Mouse (Mus musculus) subcutaneous adipose tissue, adult 2 months (tissue): ENCODE data around the gene Cpt1c. TPM values are rescaled to one million over a fixed set of nuclear protein-coding genes. Genes with fewer than 3 reads are reported as not detected.

Experiments used
- polyA plus RNA-seq: library from polyadenylated mRNA; depleted of rRNA; stranded (reverse); fragments of >200 nt; gene quantifications from 2 replicates; pipeline ENCODE4 v1.2.3, GENCODE M21; 2012; ENCODE audit warnings: low replicate concordance; rRNA removed

The Cpt1c gene
- polyA plus RNA-seq, result 21.7 and 88.9 TPM in 2 replicates

DNA sequence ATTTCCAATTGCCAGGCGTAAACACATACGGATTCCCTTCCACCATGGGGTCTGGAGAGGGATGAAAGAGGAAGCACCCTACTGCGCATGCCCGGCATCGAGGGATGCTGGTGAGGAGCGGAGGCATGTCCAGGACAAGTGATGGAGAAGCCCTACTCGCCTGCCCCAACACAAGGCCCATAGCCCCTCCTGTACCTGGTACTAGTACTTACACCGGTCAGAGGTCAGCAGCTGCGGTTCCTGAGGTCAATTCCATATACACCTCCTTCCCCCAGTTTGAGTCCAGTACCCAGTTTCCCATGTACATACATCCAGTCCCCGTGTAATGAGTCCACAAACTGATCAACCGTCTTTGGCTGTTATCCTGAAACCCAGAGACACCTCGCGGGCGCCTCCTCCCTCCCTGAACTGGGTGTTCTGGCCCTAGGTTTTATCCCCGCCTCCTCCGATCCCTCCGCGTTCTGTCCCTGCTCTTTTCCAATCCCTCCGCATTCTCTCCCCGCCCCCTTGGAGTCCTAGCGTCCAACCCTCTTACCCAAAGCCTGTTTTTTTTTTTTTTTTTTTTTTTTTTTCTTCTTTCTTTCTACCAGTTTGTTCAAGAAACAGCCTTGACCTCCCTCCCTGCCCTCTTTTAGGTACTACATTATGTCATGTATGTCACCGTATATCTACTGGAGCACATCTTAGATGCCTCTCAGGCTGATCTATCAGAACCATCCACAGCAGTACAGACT lies at the start of gene Cpt1c:
Gene Cpt1c (minus strand): TSS at position 469 of the 734 bp plus-strand sequence.

DNA sequence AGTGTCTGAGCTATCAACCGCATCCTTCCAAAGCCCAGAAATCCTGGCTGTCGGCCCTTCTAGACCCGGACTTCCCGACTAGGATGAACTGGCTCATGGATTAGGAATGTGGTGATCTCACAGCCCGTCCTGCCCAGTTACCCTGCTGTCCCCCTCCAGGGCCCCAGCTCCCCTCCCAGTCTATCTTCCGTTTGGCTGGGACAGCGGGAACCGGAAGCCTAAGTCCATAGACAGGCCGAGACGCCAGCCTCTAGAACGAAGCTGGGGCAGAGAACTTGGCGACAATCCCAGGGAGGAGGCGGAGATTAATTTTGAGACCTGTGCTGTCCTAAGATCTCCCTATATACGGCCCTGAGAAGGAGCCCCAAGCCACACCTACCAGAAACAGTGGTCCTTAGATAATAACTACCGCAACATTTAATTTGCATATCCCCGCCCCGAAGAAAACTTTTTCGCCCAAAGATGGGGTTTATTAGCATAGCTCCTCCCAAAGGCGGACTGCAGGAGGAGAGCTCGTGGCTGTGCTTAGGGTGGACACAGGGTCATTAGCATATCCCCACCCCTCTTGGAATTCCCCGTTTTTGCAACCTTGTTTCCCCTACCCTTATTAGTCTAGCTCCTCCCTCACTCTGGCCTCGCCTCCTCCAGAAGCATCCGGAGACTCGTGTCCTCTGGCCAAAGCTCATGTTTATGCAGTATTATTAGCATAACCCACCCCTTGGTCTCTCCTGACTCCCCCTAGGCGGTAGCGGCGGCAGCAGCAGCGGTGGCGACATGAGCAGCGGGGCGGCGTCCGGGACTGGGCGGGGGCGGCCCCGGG lies 42.8 kb upstream of the Cpt1c start, which contains the start of gene Rras:
Gene Rras (plus strand): TSS at position 720 of the 820 bp plus-strand sequence.

DNA sequence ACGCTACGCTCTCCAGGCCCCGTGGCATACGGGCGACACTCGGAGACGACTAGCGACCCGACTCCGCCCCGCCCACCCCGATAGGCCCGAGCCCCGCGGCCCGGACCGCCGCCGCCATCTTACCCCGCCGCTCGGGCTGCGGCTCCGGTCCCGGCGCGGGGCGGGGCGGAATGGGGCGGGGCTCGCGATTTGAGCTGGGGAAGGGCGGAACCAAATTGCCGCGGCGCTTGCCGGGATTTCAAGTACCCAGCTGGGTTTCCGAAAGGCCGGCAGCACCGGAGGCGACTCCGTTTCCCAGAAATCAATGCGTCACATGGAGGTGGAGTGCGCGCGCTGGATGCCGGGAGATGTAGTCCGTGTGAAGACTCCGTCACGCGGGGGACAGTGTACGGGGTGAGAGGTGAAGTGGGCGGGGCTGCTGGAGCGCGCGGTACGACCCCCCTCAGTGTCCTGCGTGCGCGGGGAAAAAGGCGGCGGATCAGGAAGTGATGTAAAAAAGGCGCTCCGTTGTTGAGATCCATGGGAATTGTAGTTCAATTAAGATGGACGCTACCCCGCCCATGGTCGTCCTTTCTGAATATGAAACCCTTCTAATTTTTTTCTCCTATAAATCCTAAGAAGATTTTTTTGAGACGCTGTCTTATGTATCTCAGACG lies 41.4 kb upstream of the Cpt1c start, which contains the start of gene Scaf1:
Gene Scaf1 (minus strand): TSS at position 407 of the 656 bp plus-strand sequence.

DNA sequence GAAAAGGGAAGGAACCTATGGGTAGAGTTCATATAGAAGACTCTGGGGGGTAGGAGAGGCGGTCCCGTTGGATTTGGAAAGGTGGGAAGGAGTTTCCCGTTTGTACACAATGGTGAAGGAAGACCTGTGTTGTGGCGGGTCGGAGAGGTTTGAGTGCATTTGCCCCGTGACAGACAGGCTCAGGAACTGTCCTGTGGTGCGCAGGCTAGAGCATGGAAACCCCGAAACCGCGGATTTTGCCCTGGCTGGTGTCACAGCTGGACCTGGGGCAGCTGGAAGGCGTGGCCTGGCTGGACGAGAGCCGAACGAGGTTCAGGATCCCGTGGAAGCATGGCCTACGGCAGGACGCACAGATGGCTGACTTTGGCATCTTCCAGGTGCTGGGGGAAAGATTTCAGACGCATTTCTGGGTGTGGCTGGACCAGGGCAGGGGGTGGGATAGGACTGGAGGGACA lies 23.9 kb upstream of the Cpt1c start, which contains the start of gene Bcl2l12:
Gene Bcl2l12 (minus strand): TSS at position 212 of the 455 bp plus-strand sequence.

DNA sequence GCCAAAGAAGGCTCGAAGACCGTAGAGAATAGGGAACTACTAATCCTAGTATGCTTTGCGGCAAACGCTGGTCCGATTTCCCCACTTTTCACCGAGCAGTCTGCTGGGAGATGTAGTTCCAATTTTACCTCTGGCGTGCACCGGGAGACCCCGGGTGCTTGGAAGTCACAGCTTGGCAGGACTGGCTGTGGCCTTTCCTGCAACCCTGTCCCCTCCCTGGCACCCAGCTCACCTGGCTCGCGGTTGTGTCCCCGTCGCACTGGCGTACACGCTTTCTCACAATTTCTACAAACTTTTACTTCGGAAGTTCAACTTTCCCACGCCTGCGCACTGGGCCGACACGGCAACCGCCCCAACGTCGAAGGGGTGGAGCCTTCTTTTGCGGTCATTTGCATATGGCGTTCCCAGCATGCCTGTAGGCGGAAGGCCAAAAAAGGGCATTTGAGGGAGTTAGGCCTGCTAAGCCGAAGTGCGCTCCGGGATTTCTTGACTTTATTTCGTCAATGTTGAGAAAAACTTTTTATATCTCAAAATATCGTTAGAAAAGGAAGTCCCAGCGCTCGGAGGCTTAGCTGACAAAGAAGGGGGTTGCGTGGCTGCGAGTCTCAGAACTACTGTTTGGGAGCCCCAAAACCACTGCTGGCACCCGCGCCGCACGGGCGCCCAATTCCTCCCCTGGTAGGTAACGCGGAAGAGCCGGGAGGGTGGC lies 22.7 kb upstream of the Cpt1c start, which contains the start of gene Irf3:
Gene Irf3 (plus strand): TSS at position 418 of the 709 bp plus-strand sequence.

DNA sequence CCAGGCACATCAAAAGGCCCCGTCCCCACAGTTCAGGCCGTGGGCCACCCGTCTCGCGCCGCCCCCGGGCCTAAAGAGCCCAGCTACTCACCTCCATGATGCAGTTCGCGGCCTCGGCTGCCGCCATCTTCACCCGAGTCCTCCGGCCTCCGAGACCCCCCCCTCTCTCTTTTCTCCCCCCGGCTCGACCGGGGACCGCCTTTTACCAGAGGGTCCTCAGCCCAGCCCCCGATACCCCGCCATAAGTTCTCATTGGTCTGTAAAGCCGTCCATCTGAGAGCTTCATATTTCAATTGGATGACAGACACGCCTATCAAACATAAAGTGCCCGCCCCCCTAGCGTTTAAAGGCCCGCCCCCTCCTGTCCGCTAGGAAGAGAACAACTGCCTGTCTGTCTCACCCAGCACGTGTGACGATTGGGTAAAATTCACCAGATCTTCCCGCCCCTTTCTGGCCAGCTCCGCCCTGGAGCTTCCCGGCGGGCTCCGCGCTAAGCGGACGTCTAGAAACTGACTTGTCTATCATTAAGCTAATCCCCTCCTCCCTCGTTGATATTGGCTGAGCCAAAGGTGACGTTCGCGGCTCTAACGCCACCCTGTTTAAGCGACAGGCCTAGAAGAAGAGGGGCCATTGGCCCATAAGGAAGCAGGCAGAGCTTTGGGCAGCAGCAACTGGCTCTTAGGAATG lies 11.7 kb upstream of the Cpt1c start, which contains the start of gene Prmt1:
Gene Prmt1 (minus strand): TSS at position 377 of the 687 bp plus-strand sequence.

DNA sequence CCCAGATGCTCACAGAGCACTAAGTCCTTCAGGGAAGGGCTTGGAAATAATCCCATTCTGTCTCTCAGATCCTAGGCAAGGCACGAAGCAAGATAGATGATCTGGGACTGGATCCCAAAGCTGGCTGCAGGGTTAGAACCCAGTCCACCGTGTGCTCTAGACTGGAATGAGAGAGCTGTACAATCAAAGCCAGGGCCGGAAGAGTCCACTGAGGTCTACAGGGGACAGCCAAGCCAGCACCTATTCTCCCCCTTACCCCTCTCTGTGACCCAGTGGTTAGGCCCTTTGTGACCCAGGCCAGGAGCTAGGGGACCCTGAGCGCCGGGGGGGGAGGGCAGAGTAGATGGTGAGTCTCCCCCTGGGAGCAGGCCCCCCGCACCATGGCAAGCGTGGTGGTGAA lies 31.7 kb downstream of the Cpt1c start, which contains the start of gene Tsks:
Gene Tsks (plus strand): TSS at position 301 of the 400 bp plus-strand sequence.

DNA sequence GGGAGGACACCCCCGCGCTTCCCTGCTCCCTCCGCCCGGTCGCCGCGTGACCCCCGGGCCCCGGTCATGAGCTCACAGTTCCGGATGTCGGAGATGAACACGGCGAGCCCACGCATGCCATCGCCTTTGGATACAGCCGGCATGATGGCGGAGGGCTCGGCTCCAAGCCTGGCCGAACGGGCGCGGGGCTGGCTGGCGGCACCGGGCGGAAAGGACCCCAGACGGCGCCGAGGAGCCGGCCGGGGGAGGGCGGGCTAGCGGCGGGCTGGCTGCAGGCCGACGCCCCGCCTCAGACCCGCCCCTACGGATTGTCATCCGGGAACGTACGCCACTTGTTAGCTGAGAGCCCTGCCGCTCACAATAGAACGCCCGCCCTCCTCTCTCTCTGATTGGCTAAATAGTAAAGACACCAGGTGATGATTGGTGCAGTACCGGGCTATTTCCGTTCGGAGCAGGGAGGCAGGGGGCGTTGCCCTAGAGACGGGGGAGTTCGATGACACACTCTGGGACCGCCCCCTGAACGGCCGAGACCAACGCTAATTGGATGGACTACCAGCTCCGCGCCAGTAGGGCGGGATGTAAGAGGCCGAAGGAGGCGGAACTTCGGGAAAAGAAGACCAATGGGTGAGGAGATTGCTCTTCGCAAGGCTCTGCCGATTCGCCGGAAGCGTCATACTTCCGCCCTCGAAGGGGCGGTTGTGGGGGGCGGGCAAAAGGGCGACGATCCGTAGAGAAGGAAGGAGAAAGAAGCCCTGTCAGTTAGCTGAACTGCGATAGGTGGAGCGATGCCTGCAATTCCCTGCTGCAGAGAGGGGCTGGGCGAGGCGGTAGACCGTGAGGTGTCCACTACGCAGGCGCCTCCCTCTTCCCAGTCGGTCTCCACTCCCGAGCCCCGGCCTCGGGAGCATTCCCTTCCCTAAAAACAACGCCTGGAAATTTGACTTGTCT lies 45.2 kb downstream of the Cpt1c start, which contains the start of gene Ap2a1:
Gene Ap2a1 (minus strand): TSS at position 293 of the 948 bp plus-strand sequence.

Other genes starting within 250 kb of the Cpt1c start
- gene Vrk3, start 226.4 kb downstream of the Cpt1c start, polyA plus RNA-seq, result 29.0 and 48.8 TPM in 2 replicates
- gene Zfp473, start 223.8 kb downstream of the Cpt1c start, polyA plus RNA-seq, result 0.20 and 0.54 TPM in 2 replicates
- 35.6 and 77.6 TPM in 2 replicates for gene Nup62, start 158.8 kb downstream of the Cpt1c start, polyA plus RNA-seq
- 3.9 and 4.0 TPM in 2 replicates for gene Il4i1, start 158.5 kb downstream of the Cpt1c start, polyA plus RNA-seq
- 211 and 305 TPM in 2 replicates for gene Atf5, start 158.2 kb downstream of the Cpt1c start, polyA plus RNA-seq
- gene Akt1s1, start 125.9 kb downstream of the Cpt1c start, polyA plus RNA-seq, result 87.7 and 129 TPM in 2 replicates
- gene Tbc1d17, start 125.8 kb downstream of the Cpt1c start, polyA plus RNA-seq, result 125 and 126 TPM in 2 replicates
- gene Pnkp, start 117.7 kb downstream of the Cpt1c start, polyA plus RNA-seq, result 45.1 and 47.8 TPM in 2 replicates
- 245 and 426 TPM in 2 replicates for gene Ptov1, start 105.1 kb downstream of the Cpt1c start, polyA plus RNA-seq
- 93.4 and 172 TPM in 2 replicates for gene Med25, start 82.1 kb downstream of the Cpt1c start, polyA plus RNA-seq
- 48.5 and 82.0 TPM in 2 replicates for gene Fuz, start 78.8 kb downstream of the Cpt1c start, polyA plus RNA-seq
- 91.4 and 108 TPM in 2 replicates for gene Ap2a1, start 45.4 kb downstream of the Cpt1c start, polyA plus RNA-seq
- gene Tsks, start 31.6 kb downstream of the Cpt1c start, polyA plus RNA-seq, result 0.21 and 0.22 TPM in 2 replicates
- gene Prmt1, start 11.7 kb upstream of the Cpt1c start, polyA plus RNA-seq, result 148 and 347 TPM in 2 replicates
- 111 and 156 TPM in 2 replicates for gene Irf3, start 22.8 kb upstream of the Cpt1c start, polyA plus RNA-seq
- gene Bcl2l12, start 23.9 kb upstream of the Cpt1c start, polyA plus RNA-seq, result 30.2 and 45.2 TPM in 2 replicates
- 67.6 and 79.5 TPM in 2 replicates for gene Scaf1, start 41.5 kb upstream of the Cpt1c start, polyA plus RNA-seq
- gene Rras, start 43.1 kb upstream of the Cpt1c start, polyA plus RNA-seq, result 286 and 584 TPM in 2 replicates
- gene Prr12, start 78.0 kb upstream of the Cpt1c start, polyA plus RNA-seq, result 8.6 and 15.5 TPM in 2 replicates
- 68.3 and 84.1 TPM in 2 replicates for gene Nosip, start 87.6 kb upstream of the Cpt1c start, polyA plus RNA-seq
- 73.3 and 99.8 TPM in 2 replicates for gene Prrg2, start 87.8 kb upstream of the Cpt1c start, polyA plus RNA-seq
- gene Rcn3, start 117.4 kb upstream of the Cpt1c start, polyA plus RNA-seq, result 89.2 and 448 TPM in 2 replicates
- gene Fcgrt, start 129.0 kb upstream of the Cpt1c start, polyA plus RNA-seq, result 195 and 315 TPM in 2 replicates
- gene Rps11, start 149.6 kb upstream of the Cpt1c start, polyA plus RNA-seq, result 294 and 506 TPM in 2 replicates
- 1,583 and 3,800 TPM in 2 replicates for gene Rpl13a, start 153.9 kb upstream of the Cpt1c start, polyA plus RNA-seq
- gene Gm45713, start 161.4 kb upstream of the Cpt1c start, polyA plus RNA-seq, result 5.4 and 12.9 TPM in 2 replicates
- 62.3 and 91.9 TPM in 2 replicates for gene Flt3l, start 161.6 kb upstream of the Cpt1c start, polyA plus RNA-seq
- 64.1 and 64.9 TPM in 2 replicates for gene Pih1d1, start 179.5 kb upstream of the Cpt1c start, polyA plus RNA-seq
- 35.1 and 56.5 TPM in 2 replicates for gene Aldh16a1, start 179.7 kb upstream of the Cpt1c start, polyA plus RNA-seq
- 0.08 TPM in 1 of 2 replicates, not detected in the other for gene Slc17a7, start 189.1 kb upstream of the Cpt1c start, polyA plus RNA-seq
- gene Gfy, start 204.7 kb upstream of the Cpt1c start, polyA plus RNA-seq, result not detected in 2 replicates
- not detected in 2 replicates for gene Pth2, start 206.1 kb upstream of the Cpt1c start, polyA plus RNA-seq
- 0.09 and 0.14 TPM in 2 replicates for gene Ccdc155, start 230.0 kb upstream of the Cpt1c start, polyA plus RNA-seq
- 0.17 and 0.73 TPM in 2 replicates for gene Dkkl1, start 237.3 kb upstream of the Cpt1c start, polyA plus RNA-seq
- gene Tead2, start 240.9 kb upstream of the Cpt1c start, polyA plus RNA-seq, result 30.9 and 110 TPM in 2 replicates